Mouse (Mus musculus): ENCODE data around the gene Rnf215.
"Not testable (repeated sequence)": the region's sequence is repeated elsewhere in the genome, so short reads cannot be mapped to it uniquely, and the experiment has no call there.

The Rnf215 gene

GRCm38 (mm10) chr11:4113496-4113895, 21.5 kb upstream of the Rnf215 start:
- no peak for DNase-seq (ENCODE audit: low read depth, low spot score)

GRCm38 (mm10) chr11:4113970-4114369, 21.0 kb upstream of the Rnf215 start:
- no peak for DNase-seq (ENCODE audit: low read depth, low spot score)

- DNase-seq (ENCODE audit: low read depth, low spot score) = not testable (repeated sequence)
These were observed 20.5 kb upstream of the Rnf215 start for GRCm38 (mm10) chr11:4114541-4114940.

- DNase-seq (ENCODE audit: low read depth, low spot score) = no peak
These were observed 19.6 kb upstream of the Rnf215 start for GRCm38 (mm10) chr11:4115407-4115806.

- DNase-seq (ENCODE audit: low read depth, low spot score) = no peak
These were observed 18.4 kb upstream of the Rnf215 start for GRCm38 (mm10) chr11:4116458-4117141.

- DNase-seq (ENCODE audit: low read depth, low spot score) = no peak
These were observed 17.5 kb upstream of the Rnf215 start for GRCm38 (mm10) chr11:4117372-4118071.

- no peak for DNase-seq (ENCODE audit: low read depth, low spot score)
These were observed 16.7 kb upstream of the Rnf215 start for GRCm38 (mm10) chr11:4118081-4118921.

- no peak for DNase-seq (ENCODE audit: low read depth, low spot score)
These were observed 15.4 kb upstream of the Rnf215 start for GRCm38 (mm10) chr11:4119635-4120034.

- no peak for DNase-seq (ENCODE audit: low read depth, low spot score)
These were observed 13.3 kb upstream of the Rnf215 start for GRCm38 (mm10) chr11:4121691-4122090.

- no peak for DNase-seq (ENCODE audit: low read depth, low spot score)
These were observed 12.8 kb upstream of the Rnf215 start for GRCm38 (mm10) chr11:4122226-4122625.

- DNase-seq (ENCODE audit: low read depth, low spot score) = no peak
These were observed 12.0 kb upstream of the Rnf215 start, which contains the start of gene Sec14l2 for GRCm38 (mm10) chr11:4122742-4123579. TSS of gene Sec14l2 (minus strand) at chr11:4123415.

GRCm38 (mm10) chr11:4123922-4124321, 11.1 kb upstream of the Rnf215 start:
- peak; percentile 65 for DNase-seq (ENCODE audit: low read depth, low spot score)

- no peak for DNase-seq (ENCODE audit: low read depth, low spot score)
These were observed 7.9 kb upstream of the Rnf215 start for GRCm38 (mm10) chr11:4127059-4127458.

GRCm38 (mm10) chr11:4128461-4128860, 6.5 kb upstream of the Rnf215 start:
- DNase-seq (ENCODE audit: low read depth, low spot score) = not testable (repeated sequence)

GRCm38 (mm10) chr11:4133450-4133849, 1.6 kb upstream of the Rnf215 start:
- no peak for DNase-seq (ENCODE audit: low read depth, low spot score)

GRCm38 (mm10) chr11:4134400-4134799, 602 bp upstream of the Rnf215 start:
- DNase-seq (ENCODE audit: low read depth, low spot score) = no peak

- no peak for DNase-seq (ENCODE audit: low read depth, low spot score)
These were observed 4.0 kb downstream of the Rnf215 start for GRCm38 (mm10) chr11:4138964-4139363.

GRCm38 (mm10) chr11:4141505-4141904, 6.5 kb downstream of the Rnf215 start:
- no peak for DNase-seq (ENCODE audit: low read depth, low spot score)

GRCm38 (mm10) chr11:4142352-4142751, 7.3 kb downstream of the Rnf215 start:
- no peak for DNase-seq (ENCODE audit: low read depth, low spot score)

- DNase-seq (ENCODE audit: low read depth, low spot score) = no peak
These were observed 8.5 kb downstream of the Rnf215 start for GRCm38 (mm10) chr11:4143281-4144062.

GRCm38 (mm10) chr11:4146381-4146780, 11.4 kb downstream of the Rnf215 start:
- no peak for DNase-seq (ENCODE audit: low read depth, low spot score)

All from WW6 (cell line).